Mouse (Mus musculus) MEL (cell line): ENCODE measurements at regions not wholly inside any gene's neighbourhood (a gene's known extent, or its start where the extent isn't known, plus 50 kb on each side); places are given as distances from the start of the nearest gene placed in this dataset.

ENCODE experiments used
- DNase-seq: peaks from one replicate; pipeline ENCODE4 v3.0.0; 2011; ENCODE audit warnings: low read depth, low spot score
- H3K27ac ChIP-seq: 2 replicates; pipeline ENCODE4 v1.5.1; 2012; ENCODE audit warnings: low read depth, mild to moderate bottlenecking, control low read depth, low read length, moderate library complexity; ENCODE audit not compliant: control insufficient read depth
- H3K27me3 ChIP-seq, 2 experiments: fragments of 150-350 bp in 1 of 2; sonication (generic) in 1 of 2; 2 replicates each; pipeline ENCODE4 v1.6.1; 2012; ENCODE audit warnings: low read length in 2 of 2, mild to moderate bottlenecking in 2 of 2, improper control_type of control experiment in 1 of 2, moderate library complexity in 1 of 2; ENCODE audit not compliant: insufficient read depth in 2 of 2, control insufficient read depth in 1 of 2
- H3K36me3 ChIP-seq, 2 experiments: 2 replicates each; pipeline ENCODE4 v1.6.1; 2012 to 2014; ENCODE audit warnings: low read length in 2 of 2, improper control_type of control experiment in 1 of 2, inconsistent platforms in 1 of 2, mild to moderate bottlenecking in 1 of 2; ENCODE audit not compliant: insufficient read depth in 2 of 2, control insufficient read depth in 1 of 2
- H3K4me1 ChIP-seq, 2 experiments: fragments of 150-350 bp in 1 of 2; sonication (generic) in 1 of 2; 2 replicates each; pipeline ENCODE4 v1.6.1; 2012; ENCODE audit warnings: low read length in 2 of 2, improper control_type of control experiment in 1 of 2, mild to moderate bottlenecking in 1 of 2; ENCODE audit not compliant: insufficient read depth in 2 of 2, control insufficient read depth in 1 of 2
- H3K4me3 ChIP-seq, 2 experiments: fragments of 150-350 bp in 1 of 2; sonication (generic) in 1 of 2; 2 replicates each; pipeline ENCODE4 v1.5.1; 2012; ENCODE audit warnings: low read depth in 2 of 2, low read length in 2 of 2, mild to moderate bottlenecking in 2 of 2, moderate library complexity in 2 of 2, control low read depth in 1 of 2, improper control_type of control experiment in 1 of 2; ENCODE audit not compliant: control insufficient read depth in 1 of 2, insufficient read depth in 1 of 2
- H3K79me2 ChIP-seq: 2 replicates; pipeline ENCODE4 v1.6.1; 2012; ENCODE audit warnings: mild to moderate bottlenecking, low read length, moderate library complexity; ENCODE audit not compliant: control insufficient read depth, poor library complexity, insufficient read depth
- H3K9ac ChIP-seq: 2 replicates; pipeline ENCODE4 v1.6.1; 2012; ENCODE audit warnings: low read depth, mild to moderate bottlenecking, control low read depth, low read length, moderate library complexity; ENCODE audit not compliant: control insufficient read depth, poor library complexity, severe bottlenecking
- H3K9me3 ChIP-seq: fragments of 150-350 bp; sonication (generic); replicated peaks from 2 replicates; pipeline ENCODE4 v1.6.1; 2012; ENCODE audit warnings: mild to moderate bottlenecking, low read length, improper control_type of control experiment, moderate library complexity; ENCODE audit not compliant: insufficient read depth
- CHD2 ChIP-seq: IDR thresholded peaks from 2 replicates; pipeline ENCODE4 v1.6.1; 2011; ENCODE audit warnings: low read length, improper control_type of control experiment
- E2F4 ChIP-seq: IDR thresholded peaks from 2 replicates; pipeline ENCODE4 v1.6.1; 2011; ENCODE audit warnings: low read depth, low read length, improper control_type of control experiment, borderline replicate concordance
- ELF1 ChIP-seq: IDR thresholded peaks from 2 replicates; pipeline ENCODE4 v1.6.1; 2014; ENCODE audit warnings: low read depth, mild to moderate bottlenecking, inconsistent platforms, low read length, improper control_type of control experiment, moderate library complexity
- EP300 ChIP-seq, 2 experiments: IDR thresholded peaks; 2 replicates each; pipeline ENCODE4 v1.6.1; 2011; ENCODE audit warnings: improper control_type of control experiment in 2 of 2, low read length in 2 of 2, low read depth in 1 of 2, mild to moderate bottlenecking in 1 of 2
- ETS1 ChIP-seq: IDR thresholded peaks from 2 replicates; pipeline ENCODE4 v1.6.1; 2012; ENCODE audit warnings: low read depth, mild to moderate bottlenecking, inconsistent platforms, low read length, improper control_type of control experiment, moderate library complexity
- GABPA ChIP-seq: IDR thresholded peaks from 2 replicates; pipeline ENCODE4 v1.6.1; 2012; ENCODE audit warnings: low read depth, mild to moderate bottlenecking, inconsistent platforms, low read length, improper control_type of control experiment, moderate library complexity
- HCFC1 ChIP-seq: IDR thresholded peaks from 2 replicates; pipeline ENCODE4 v1.6.1; 2012; ENCODE audit warnings: low read depth, mild to moderate bottlenecking, inconsistent platforms, low read length, improper control_type of control experiment, moderate library complexity
- JUND ChIP-seq: IDR thresholded peaks from 2 replicates; pipeline ENCODE4 v1.6.1; 2011; ENCODE audit warnings: low read depth, mild to moderate bottlenecking, improper control_type of control experiment, low read length
- MAFK ChIP-seq: IDR thresholded peaks from 2 replicates; pipeline ENCODE4 v1.6.1; 2011; ENCODE audit warnings: low read depth, mild to moderate bottlenecking, low read length, improper control_type of control experiment, borderline replicate concordance
- MAX ChIP-seq: IDR thresholded peaks from 2 replicates; pipeline ENCODE4 v1.6.1; 2011; ENCODE audit warnings: low read length, improper control_type of control experiment
- MAZ ChIP-seq: IDR thresholded peaks from 2 replicates; pipeline ENCODE4 v1.6.1; 2012; ENCODE audit warnings: low read depth, mild to moderate bottlenecking, inconsistent platforms, low read length, improper control_type of control experiment
- NELFE ChIP-seq: IDR thresholded peaks from 2 replicates; pipeline ENCODE4 v1.6.1; 2011; ENCODE audit warnings: low read depth, low read length, improper control_type of control experiment
- NRF1 ChIP-seq: IDR thresholded peaks from 2 replicates; pipeline ENCODE4 v1.6.1; 2014; ENCODE audit warnings: low read depth, mild to moderate bottlenecking, inconsistent platforms, low read length, improper control_type of control experiment, moderate library complexity; ENCODE audit not compliant: poor library complexity, insufficient read depth, severe bottlenecking
- POLR2A ChIP-seq, 2 experiments: IDR thresholded peaks; 2 replicates each; pipeline ENCODE4 v1.6.1; 2011 to 2012; ENCODE audit warnings: low read length in 2 of 2, mild to moderate bottlenecking in 2 of 2, control low read depth in 1 of 2, improper control_type of control experiment in 1 of 2, low read depth in 1 of 2, moderate library complexity in 1 of 2; ENCODE audit not compliant: control insufficient read depth in 1 of 2, insufficient read depth in 1 of 2, poor library complexity in 1 of 2
- POLR2AphosphoS2 ChIP-seq: IDR thresholded peaks from 2 replicates; pipeline ENCODE4 v1.6.1; 2011; ENCODE audit warnings: low read length, improper control_type of control experiment
- TBP ChIP-seq: IDR thresholded peaks from 2 replicates; pipeline ENCODE4 v1.8.0; 2011; ENCODE audit warnings: low read depth, low read length, improper control_type of control experiment
- TCF12 ChIP-seq: IDR thresholded peaks from 2 replicates; pipeline ENCODE4 v1.6.1; 2014; ENCODE audit warnings: low read depth, mild to moderate bottlenecking, inconsistent platforms, low read length, improper control_type of control experiment, moderate library complexity

- Histone ChIP-seq H3K9me3 (no peaks in the 10 kb centered on the region), H3K27me3 (no peaks in the 10 kb centered on the region), H3K79me2 (no peaks in the 10 kb centered on the region), H3K9ac (no peak overlapping the region), H3K4me3 (no peak overlapping the region), H3K36me3 (no peaks in the 10 kb centered on the region), H3K4me1 (no peaks in the 10 kb centered on the region), H3K27ac (no peak overlapping the region)
- no peak for DNase-seq
- TF ChIP-seq POLR2A (IDR thresholded peaks at IDR 0.05; ENCODE audit: control insufficient read depth in 1 of 2, insufficient read depth in 1 of 2, low read depth in 1 of 2, low read length in 2 of 2, poor library complexity in 1 of 2): no peak
- TF ChIP-seq JUND: no peak
- TF ChIP-seq MAZ: no peak
- TF ChIP-seq CHD2: no peak
- TF ChIP-seq EP300 (IDR thresholded peaks at IDR 0.05; ENCODE audit: low read depth in 1 of 2, low read length in 2 of 2): no peak
- TF ChIP-seq NELFE: no peak
- no peak for TF ChIP-seq POLR2AphosphoS2
- TF ChIP-seq NRF1: no peak
- no peak for TF ChIP-seq MAFK
- no peak for TF ChIP-seq ELF1
- TF ChIP-seq GABPA: no peak
- no peak for TF ChIP-seq HCFC1
- TF ChIP-seq E2F4: no peak
- TF ChIP-seq MAX: no peak
Measured at GRCm38 (mm10) chr8:36018993-36019753, 253.6 kb downstream of the Gm19410 start.

DNA sequence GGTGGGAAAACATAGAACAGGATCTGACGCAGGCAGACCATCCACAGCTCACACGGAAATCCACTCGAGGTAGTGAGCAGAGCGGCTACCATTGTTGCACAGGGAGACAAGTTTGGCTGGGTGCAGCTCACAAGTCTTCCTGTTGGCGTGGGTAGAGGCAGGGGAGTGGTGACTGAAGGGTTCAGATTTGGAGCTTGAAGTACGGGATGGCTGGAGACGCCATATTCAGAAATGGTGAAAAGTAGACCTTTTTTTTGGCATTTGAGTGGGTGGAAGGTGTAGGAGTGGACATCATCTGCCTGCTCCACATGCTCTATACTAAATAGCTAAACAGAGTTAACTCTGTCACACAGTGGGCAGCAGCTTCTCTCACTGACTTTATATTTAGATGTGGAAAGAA lies 254.3 kb downstream of the Gm19410 start:
- no peak for TF ChIP-seq TBP
- TF ChIP-seq TCF12: no peak
- TF ChIP-seq ETS1: no peak
- no peak overlapping the region for H3K4me3 ChIP-seq

More for the DNA sequence above, 254.3 kb downstream of the Gm19410 start:
- Histone ChIP-seq H3K9me3 (no peaks in the 10 kb centered on the region), H3K36me3 (no peaks in the 10 kb centered on the region), H3K27ac (no peak overlapping the region), H3K4me1 (no peaks in the 10 kb centered on the region), H3K9ac (no peak overlapping the region), H3K27me3 (no peaks in the 10 kb centered on the region), H3K79me2 (no peaks in the 10 kb centered on the region)
- no peak for DNase-seq
